Mouse (Mus musculus) left cerebral cortex, adult 9 months (tissue): Measurements from ENCODE around the gene Ybx3.

Source experiments
- DNase-seq, 2 experiments: peaks; one replicate each; pipeline ENCODE4 v3.0.0; 2022; ENCODE audit warnings: low spot score in 2 of 2

Gene Ybx3

DNA sequence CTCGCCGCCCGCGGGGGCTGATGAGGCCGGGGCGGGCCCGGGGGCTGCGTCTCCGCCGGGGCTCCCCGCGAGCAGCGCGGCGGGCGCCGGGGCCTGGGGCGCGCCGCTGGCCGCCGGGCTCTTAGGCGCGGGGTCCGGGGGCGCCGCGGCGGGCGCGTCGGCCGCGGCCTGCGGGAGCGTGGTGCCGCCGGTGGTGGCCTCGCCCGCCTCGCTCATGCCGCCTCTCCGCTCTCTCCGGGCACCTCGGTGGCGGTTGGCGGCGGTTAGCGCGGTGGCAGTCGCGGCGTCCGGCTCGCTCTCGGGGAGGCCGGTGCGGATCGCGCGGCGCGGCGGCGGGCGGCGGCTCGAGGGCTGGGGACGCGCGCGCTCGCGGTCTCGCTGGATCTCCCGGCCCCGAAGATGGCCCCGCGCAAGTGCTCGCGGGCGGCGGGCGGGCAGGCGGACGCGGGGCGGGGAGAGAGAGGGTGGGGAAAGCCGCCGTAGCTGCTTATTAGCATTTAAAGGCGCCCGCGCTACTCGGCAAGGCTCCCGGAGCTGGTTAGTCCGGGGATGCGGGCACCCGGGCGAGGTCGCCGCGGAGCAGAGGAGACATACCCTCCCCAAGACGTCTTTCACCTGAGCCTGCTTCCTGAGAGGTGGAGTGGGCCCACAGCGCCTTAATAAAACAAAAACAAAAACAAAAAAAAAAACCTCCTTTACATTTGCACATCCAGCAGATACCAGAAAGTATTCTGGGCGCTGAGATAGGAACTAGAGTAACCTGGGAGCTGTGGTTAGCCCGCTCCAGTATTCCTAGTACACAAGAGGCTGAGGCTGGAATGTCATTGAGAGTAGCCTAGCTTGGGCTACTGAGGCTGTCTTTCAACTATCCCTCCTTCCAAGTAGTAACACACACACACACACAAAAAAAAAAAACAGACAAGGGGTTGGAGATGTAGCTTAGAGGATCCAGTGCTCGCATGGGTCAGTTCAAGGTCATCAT, at the start of gene Ybx3:
Ybx3 (minus strand) TSS at position 437 of the 982 bp plus-strand sequence.
- peak; percentile 57 to 88 for DNase-seq

- DNase-seq: no peak
Observed at GRCm38 (mm10) chr6:131436626-131437025, 48.4 kb upstream of the Ybx3 start.

GRCm38 (mm10) chr6:131434088-131434487, 45.8 kb upstream of the Ybx3 start:
- DNase-seq: no peak

- no peak for DNase-seq
Observed at GRCm38 (mm10) chr6:131433153-131434048, 45.1 kb upstream of the Ybx3 start.

DNA sequence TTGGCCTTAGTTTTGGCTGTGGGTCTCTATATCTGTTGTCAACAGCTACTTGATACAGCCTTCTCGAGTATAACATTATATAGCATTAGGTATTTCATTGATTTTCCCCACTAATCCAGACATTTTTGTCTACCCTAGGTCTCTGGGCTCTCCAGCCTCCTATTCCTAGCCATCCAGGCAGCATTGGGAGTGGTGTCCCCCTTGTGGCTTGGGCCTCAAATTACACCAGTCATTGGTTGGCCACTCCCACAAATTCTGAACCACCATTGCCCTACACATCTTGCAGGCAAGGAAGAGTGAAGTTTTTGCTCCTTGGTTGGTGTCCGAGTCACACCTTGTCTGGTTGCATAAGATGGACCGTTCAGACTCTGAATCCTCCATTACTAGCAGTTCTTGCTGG, 33.3 kb upstream of the Ybx3 start:
- DNase-seq: no peak

- DNase-seq: no peak
Observed at GRCm38 (mm10) chr6:131419614-131420013, 31.3 kb upstream of the Ybx3 start.

DNA sequence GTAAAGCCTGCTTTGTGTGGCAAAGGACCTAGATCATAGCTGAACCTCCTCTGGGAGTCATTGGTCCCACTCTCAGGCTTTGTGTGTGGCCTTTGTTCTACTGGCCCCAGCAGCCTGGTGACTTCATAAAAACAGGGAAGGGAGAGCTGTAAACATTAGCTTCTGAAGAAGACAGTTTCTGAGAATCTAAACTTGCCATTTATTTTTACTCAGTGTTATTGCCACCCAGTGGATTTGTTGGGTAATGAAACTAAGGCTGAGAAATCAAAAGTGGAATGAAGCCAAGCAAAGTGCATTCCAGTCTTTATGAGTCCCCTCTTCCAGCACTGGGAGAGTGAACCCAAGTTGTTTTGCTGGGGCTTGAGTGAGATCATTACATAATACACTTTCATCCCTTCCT, 30.5 kb upstream of the Ybx3 start:
- DNase-seq: peak in 1 of 2 experiments; percentile 36

DNA sequence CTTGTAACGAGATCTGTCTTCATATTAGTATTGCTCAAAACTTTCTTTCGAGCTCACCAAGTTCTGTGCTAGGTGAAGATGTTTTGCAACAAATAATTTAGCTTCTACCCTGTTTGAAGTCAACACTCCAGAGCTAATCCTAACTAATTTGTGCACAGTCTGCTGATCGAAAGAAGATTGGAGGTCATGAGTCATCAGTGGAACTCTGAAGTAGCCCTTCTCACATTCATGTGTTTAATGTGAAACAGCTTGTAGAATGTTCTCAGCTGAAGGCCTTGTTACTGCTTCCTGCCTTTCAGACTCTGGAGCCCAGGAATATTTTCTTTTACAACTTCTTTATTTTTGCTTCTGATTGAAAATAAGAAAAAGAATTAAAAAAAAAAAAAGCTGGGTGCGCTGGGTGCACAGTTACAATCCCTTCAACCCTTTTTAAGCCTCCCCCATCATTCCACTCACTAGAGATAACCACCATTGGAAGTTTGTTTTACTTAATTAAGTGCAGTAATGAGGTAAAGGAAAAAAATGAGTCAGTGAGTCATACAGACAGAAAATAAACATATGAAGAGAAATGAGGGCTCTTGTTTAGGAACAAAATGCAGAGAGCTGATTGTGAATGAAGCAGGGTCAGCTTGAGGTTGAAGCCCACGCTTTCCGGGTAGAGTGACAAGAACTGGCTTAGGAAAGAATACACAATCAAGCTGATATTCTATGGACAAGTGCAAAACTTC, 23.0 kb upstream of the Ybx3 start:
- no peak for DNase-seq

DNA sequence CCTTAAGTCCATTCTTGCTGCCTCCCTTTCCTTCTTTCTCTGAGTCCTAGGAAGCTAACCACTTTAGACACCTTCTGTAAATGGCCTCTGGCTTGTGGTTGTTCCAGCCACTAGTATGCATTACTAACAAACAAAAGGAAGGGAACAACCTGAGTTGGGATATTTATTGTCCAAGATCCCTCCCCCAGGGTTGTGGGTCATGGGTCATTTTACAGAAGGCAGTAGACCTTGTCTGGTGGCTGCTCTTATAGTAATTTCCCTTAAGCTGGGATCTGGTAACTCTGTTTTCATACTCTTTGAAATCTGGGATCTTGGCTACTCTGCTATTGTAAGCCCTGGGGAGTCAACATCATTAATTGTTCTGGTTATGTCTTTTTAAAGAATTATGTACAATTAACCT, 18.7 kb upstream of the Ybx3 start:
- no peak for DNase-seq

GRCm38 (mm10) chr6:131405896-131406295, 17.6 kb upstream of the Ybx3 start:
- DNase-seq: no peak

GRCm38 (mm10) chr6:131405174-131405573, 16.9 kb upstream of the Ybx3 start:
- DNase-seq: no peak

- DNase-seq: no peak
Observed at GRCm38 (mm10) chr6:131404260-131404659, 16.0 kb upstream of the Ybx3 start.

- DNase-seq: no peak
Observed at GRCm38 (mm10) chr6:131403036-131403435, 14.8 kb upstream of the Ybx3 start.

DNA sequence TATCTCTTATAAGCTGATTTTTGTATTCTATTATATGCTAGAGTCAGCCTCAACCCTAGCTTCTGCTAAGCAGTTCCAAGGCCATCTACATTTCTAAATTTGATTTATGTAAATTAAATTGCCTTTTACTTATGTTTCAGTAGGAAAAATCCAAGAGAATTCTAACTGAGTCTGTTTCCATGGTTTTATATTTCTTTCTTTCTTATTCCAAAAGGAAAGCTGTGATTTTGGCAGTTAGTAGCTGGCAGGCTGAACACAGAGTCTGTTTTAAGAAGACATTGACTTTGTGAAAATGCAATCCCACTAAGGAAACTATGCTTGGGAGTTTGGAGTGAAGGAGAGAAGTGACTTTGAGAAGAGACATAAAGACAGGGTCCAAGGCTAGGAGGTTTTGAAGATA, 14.3 kb upstream of the Ybx3 start:
- DNase-seq: no peak

GRCm38 (mm10) chr6:131401259-131401658, 13.0 kb upstream of the Ybx3 start:
- no peak for DNase-seq

DNA sequence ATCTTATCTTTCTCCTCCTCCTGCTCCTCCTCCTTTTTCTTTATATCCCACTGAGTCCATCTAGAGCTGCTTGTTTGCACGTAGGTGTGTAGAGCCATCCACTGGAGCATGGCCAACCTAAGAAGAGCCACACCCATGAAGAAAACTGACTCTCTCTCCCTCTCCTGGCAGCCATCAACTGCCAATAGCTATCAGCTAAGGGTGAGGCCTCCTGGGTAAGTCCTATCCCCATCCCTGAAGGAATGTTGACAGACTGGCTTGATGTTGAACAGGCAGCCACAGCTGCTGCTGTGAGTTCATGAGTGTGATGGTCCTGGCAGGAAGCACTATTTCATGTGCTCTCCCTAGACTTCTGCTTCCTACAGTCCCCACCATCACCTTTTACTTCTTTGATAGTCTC, 8.4 kb upstream of the Ybx3 start:
- no peak for DNase-seq

- DNase-seq: no peak
Observed at GRCm38 (mm10) chr6:131393873-131394660, 5.8 kb upstream of the Ybx3 start.

DNA sequence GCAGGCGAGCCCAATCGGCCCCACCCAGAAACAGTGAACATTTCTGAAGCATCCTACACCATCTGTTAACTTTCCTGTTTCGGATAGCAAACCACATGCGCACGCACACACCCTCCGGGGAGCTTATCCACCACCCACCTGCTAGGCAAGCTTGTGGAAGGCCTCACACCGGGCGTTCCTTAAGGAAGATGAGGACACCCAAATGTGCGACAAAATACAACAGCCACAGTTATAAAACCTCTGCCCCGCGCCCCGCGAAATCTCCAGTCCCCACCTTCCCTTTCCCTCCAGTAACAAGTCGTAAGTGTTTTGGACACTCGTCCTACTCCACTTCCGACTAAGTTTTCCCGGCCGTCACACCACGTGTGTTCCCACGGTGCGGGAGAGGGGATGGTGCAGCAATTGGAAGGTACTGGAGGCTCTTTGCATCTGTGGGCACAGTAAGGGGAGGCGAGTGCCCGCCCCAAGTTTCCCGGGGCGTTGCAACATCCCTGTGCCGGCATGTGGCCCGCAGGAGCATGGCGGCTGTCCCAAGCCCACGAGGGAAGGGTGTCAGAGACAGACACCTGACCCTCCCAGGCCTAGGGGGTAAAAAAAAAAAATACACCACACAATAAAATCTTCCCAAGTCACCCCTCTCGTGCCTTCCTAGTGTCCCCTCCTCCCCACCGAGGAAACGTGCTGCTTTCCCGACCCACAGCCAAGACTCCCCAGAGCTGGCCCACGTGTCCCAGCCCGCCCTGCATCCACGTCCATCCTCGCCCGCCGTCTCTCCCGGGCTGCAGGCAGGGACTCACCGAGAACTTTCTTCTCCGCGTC, 846 bp downstream of the Ybx3 start:
- peak; percentile 69 to 82 for DNase-seq

DNA sequence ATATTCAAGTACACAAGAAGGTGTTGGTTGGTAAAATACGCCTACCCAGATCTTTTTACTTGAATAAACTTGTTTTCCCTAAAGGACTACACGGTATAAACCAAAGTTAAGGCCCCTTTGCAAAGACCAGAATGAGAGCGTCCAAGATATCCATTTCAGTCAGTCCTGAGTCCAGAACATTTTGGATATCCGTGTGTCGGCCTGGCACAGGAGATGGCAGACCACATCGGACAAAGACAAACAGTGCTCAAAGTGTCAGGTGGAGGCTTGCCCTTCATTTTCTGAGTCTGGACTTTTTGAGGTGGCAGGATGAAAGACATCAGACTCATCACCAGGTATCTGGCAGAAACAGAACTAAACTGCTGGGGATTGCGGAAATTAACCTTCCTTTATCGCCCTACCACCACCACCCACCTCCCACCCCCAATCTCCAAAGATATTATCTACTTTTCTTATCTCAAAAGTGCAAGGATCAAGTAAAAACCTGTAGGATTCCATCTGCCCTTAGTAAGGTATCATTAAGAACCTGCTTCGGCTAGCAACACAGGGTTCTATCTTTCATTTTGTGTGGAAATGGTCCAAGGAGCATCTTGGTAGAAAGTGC, 1.8 kb downstream of the Ybx3 start:
- DNase-seq: no peak

DNA sequence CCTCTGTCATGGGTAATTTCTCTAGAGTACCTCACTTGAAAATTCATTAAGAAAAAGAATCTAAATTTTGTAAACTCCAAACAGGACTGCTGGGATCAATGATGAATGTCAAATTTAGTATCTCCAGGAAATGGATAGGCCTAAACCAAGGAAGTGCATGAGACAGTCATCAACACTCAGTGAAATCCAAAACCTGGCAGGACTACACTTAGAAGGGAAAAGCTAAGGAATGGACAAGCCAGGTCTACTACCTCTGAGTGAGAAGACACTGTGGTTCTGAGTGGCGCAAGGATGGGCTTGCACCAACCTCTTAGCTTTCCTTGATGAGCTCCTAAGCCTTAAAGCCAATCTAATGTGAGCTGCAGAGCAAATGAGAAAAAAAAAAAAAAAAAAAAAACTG, 2.8 kb downstream of the Ybx3 start:
- DNase-seq: no peak
